Mouse (Mus musculus) limb, embryonic 13.5 days (tissue): ENCODE results near the gene Myo3b. TPM values are rescaled to one million over a fixed set of nuclear protein-coding genes. Genes with fewer than 3 reads are reported as not detected.

Experiments used
- ATAC-seq: fragments of 200-750 bp; cut with Nextera tagmentation; 2 replicates; pipeline ENCODE4 v1.8.0; 2017; ENCODE audit warnings: low read depth, moderate number of reproducible peaks, moderate TSS enrichment; ENCODE audit not compliant: low FRiP score
- H3K27ac ChIP-seq: fragments of 300-500 bp; sonication (generic); 2 replicates; pipeline ENCODE4 v1.5.1; 2015; ENCODE audit warnings: inconsistent platforms, mild to moderate bottlenecking, moderate library complexity
- H3K27me3 ChIP-seq: fragments of 300-500 bp; sonication (generic); 2 replicates; pipeline ENCODE4 v1.6.1; 2015; ENCODE audit warnings: mild to moderate bottlenecking, inconsistent platforms
- H3K36me3 ChIP-seq: fragments of 300-500 bp; sonication (generic); 2 replicates; pipeline ENCODE4 v1.6.1; 2015; ENCODE audit warnings: inconsistent platforms, mild to moderate bottlenecking, moderate library complexity
- H3K4me1 ChIP-seq: fragments of 300-500 bp; sonication (generic); 2 replicates; pipeline ENCODE4 v1.6.1; 2015; ENCODE audit warnings: inconsistent platforms
- H3K4me2 ChIP-seq: fragments of 300-500 bp; sonication (generic); replicated peaks from 2 replicates; pipeline ENCODE4 v1.6.1; 2015; ENCODE audit warnings: inconsistent platforms, mild to moderate bottlenecking, moderate library complexity
- H3K4me3 ChIP-seq: fragments of 300-500 bp; sonication (generic); 2 replicates; pipeline ENCODE4 v1.5.1; 2015; ENCODE audit warnings: moderate library complexity, mild to moderate bottlenecking, inconsistent platforms
- H3K9ac ChIP-seq: fragments of 300-500 bp; sonication (generic); 2 replicates; pipeline ENCODE4 v1.6.1; 2015; ENCODE audit warnings: mild to moderate bottlenecking, inconsistent platforms
- H3K9me3 ChIP-seq: fragments of 300-500 bp; sonication (generic); 2 replicates; pipeline ENCODE4 v1.6.1; 2016; ENCODE audit warnings: inconsistent platforms
- WGBS: fragments of 180-500 bp; shearing (Covaris S2); methylation state at CpG from one replicate; pipeline ENCODE4 v1.1.7; 2015; 5-methylcytosine and 5-hydroxymethylcytosine counted together
- polyA plus RNA-seq: library from polyadenylated mRNA; unstranded; fragments of >200 nt; fragmentation: Nextera tagmentation; extraction: Ambion mirVana; gene quantifications from 2 replicates; pipeline ENCODE4 v1.2.1, GENCODE M21; 2015

Myo3b gene
- polyA plus RNA-seq, 1 experiment from 2014 or later = not detected

- ATAC-seq = no peak
- H3K9me3 ChIP-seq = no peaks in the 10 kb centered on the region
- H3K36me3 ChIP-seq = no peaks in the 10 kb centered on the region
- no peak overlapping the region for H3K4me2 ChIP-seq
- WGBS = 75% methylated on average over 5 of the region's 5 CpGs
- H3K4me1 ChIP-seq = 0 out of 2 replicates have a peak, but pooled peaks cover 2% of the 10 kb centered on the region
- no peaks in the 10 kb centered on the region for H3K27me3 ChIP-seq
- H3K4me3 ChIP-seq = no peak overlapping the region
- no peak overlapping the region for H3K27ac ChIP-seq
- H3K9ac ChIP-seq = no peak overlapping the region
These were observed 367.9 kb downstream of the Myo3b start for GRCm38 (mm10) chr2:70406846-70407245.

DNA sequence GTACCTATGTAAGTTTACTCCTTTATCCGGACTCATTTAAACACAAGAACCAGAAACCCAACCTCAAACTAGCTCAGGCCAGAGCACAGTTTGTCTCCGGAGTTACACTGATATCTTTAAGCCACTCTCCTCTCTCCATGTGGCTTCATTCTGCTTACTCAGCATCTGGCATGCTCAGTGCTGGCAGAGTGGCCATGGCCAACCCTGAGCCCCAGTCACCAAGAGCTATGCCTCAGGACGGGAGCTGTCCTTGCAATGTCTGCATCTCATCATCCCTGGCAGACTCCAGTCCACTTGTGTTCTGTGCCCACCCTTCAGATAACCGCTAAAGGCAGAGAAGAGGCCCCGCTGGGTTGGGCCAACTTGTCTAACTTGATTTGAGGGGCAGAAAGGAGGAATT is 368.8 kb downstream of the Myo3b start:
- Histone ChIP-seq H3K36me3 (no peaks in the 10 kb centered on the region), H3K4me1 (0 out of 2 replicates have a peak, but pooled peaks cover 5% of the 10 kb centered on the region), H3K4me3 (no peak overlapping the region), H3K9me3 (no peaks in the 10 kb centered on the region), H3K4me2 (no peak overlapping the region), H3K9ac (no peak overlapping the region), H3K27ac (no peak overlapping the region), H3K27me3 (no peaks in the 10 kb centered on the region)
- ATAC-seq = no peak
- WGBS = 65% methylated on average over 5 of the region's 5 CpGs

GRCm38 (mm10) chr2:70410298-70410885 is 371.5 kb downstream of the Myo3b start:
- WGBS = 49% methylated on average over 4 of the region's 4 CpGs
- no peak overlapping the region for H3K4me3 ChIP-seq
- ATAC-seq = no peak

DNA sequence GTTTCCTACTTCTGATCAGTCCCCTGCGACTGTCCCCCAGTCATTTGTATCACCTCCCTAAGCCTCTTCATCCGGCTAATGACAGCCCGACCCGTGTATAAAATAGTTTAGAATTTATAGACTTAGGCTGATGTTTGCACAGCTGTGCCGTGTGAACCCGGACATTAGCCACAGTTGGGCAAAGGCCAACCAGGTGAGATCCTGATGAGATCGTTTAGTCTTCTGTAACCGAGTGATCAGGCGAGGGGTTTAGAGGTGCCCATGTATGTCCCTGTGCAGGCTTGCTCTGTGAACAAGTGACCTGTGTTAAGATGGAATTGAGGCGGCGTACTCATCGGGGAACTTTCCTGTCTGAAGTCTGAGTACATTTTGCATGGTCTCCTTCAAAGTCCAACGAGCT is 373.4 kb downstream of the Myo3b start:
- Histone ChIP-seq H3K27me3 (no peaks in the 10 kb centered on the region), H3K27ac (no peak overlapping the region), H3K9me3 (no peaks in the 10 kb centered on the region), H3K36me3 (no peaks in the 10 kb centered on the region), H3K4me1 (0 out of 2 replicates have a peak, but pooled peaks cover 5% of the 10 kb centered on the region), H3K4me2 (no peak overlapping the region), H3K4me3 (no peak overlapping the region), H3K9ac (no peak overlapping the region)
- WGBS = 58% methylated on average over 13 of the region's 13 CpGs
- no peak for ATAC-seq

More at GRCm38 (mm10) chr2:70410298-70410885, 371.5 kb downstream of the Myo3b start:
- H3K9me3 ChIP-seq = no peaks in the 10 kb centered on the region
- H3K27me3 ChIP-seq = no peaks in the 10 kb centered on the region
- H3K4me2 ChIP-seq = no peak overlapping the region
- H3K27ac ChIP-seq = no peak overlapping the region
- no peaks in the 10 kb centered on the region for H3K36me3 ChIP-seq
- 0 out of 2 replicates have a peak, but pooled peaks cover 5% of the 10 kb centered on the region for H3K4me1 ChIP-seq
- no peak overlapping the region for H3K9ac ChIP-seq

- H3K4me1 ChIP-seq = 0 out of 2 replicates have a peak, but pooled peaks cover 3% of the 10 kb centered on the region
- no peak overlapping the region for H3K4me2 ChIP-seq
- H3K4me3 ChIP-seq = no peak overlapping the region
- H3K9me3 ChIP-seq = no peaks in the 10 kb centered on the region
- no peaks in the 10 kb centered on the region for H3K36me3 ChIP-seq
- no peak overlapping the region for H3K9ac ChIP-seq
- H3K27ac ChIP-seq = no peak overlapping the region
- 63% methylated on average over 1 of the region's 1 CpGs for WGBS
- H3K27me3 ChIP-seq = no peaks in the 10 kb centered on the region
- ATAC-seq = no peak
These were observed 375.5 kb downstream of the Myo3b start for GRCm38 (mm10) chr2:70414386-70414785.

DNA sequence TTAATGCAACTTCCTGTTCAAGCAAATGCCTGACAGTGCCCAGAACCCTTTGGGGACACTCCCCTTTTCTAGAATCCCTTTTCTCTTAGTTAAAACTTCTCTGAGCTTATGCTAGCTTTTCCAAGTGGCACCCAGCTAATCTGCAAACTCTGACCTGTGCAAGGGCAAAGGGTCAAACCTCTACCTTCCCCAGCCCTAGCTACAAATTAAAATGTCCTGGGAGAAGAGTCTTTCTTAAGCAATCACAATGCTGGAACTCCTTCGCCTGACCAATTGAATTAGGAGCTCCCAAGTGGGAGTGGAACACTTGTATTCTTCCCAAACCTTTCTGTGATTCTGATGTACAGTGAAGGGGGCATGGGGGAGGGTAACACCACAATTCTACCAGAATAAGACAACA is 376.6 kb downstream of the Myo3b start:
- H3K27me3 ChIP-seq = no peaks in the 10 kb centered on the region
- H3K4me1 ChIP-seq = 0 out of 2 replicates have a peak, but pooled peaks cover 3% of the 10 kb centered on the region
- H3K9me3 ChIP-seq = no peaks in the 10 kb centered on the region
- no peak overlapping the region for H3K27ac ChIP-seq
- no peak overlapping the region for H3K9ac ChIP-seq
- no peak overlapping the region for H3K4me3 ChIP-seq
- ATAC-seq = no peak
- no peaks in the 10 kb centered on the region for H3K36me3 ChIP-seq
- H3K4me2 ChIP-seq = no peak overlapping the region
- WGBS = 79% methylated on average over 1 of the region's 1 CpGs

DNA sequence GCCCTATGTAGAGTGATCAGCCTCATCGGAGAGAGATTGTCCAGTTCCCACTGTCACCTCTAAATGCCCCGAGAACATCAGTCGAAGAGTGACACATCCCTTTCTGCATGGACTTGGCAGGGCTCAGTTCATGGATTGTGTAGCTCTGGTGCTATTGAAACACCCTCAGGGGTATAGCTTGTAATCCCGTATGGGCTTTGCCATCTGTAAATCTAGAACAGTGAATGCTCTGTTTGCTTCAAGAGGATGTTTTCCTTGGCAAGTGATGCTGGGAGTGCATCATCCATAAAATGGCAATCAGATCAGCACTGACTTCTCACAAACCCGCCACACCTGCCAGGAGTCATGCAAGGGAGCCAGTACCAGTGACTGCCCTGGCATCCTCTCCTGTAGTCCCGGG is 380.4 kb downstream of the Myo3b start:
- no peaks in the 10 kb centered on the region for H3K4me1 ChIP-seq
- H3K9ac ChIP-seq = no peak overlapping the region
- H3K27ac ChIP-seq = no peak overlapping the region
- WGBS = 82% methylated on average over 6 of the region's 6 CpGs
- no peak for ATAC-seq
- H3K9me3 ChIP-seq = no peaks in the 10 kb centered on the region
- H3K4me2 ChIP-seq = no peak overlapping the region
- no peaks in the 10 kb centered on the region for H3K27me3 ChIP-seq
- H3K36me3 ChIP-seq = no peaks in the 10 kb centered on the region
- no peak overlapping the region for H3K4me3 ChIP-seq

DNA sequence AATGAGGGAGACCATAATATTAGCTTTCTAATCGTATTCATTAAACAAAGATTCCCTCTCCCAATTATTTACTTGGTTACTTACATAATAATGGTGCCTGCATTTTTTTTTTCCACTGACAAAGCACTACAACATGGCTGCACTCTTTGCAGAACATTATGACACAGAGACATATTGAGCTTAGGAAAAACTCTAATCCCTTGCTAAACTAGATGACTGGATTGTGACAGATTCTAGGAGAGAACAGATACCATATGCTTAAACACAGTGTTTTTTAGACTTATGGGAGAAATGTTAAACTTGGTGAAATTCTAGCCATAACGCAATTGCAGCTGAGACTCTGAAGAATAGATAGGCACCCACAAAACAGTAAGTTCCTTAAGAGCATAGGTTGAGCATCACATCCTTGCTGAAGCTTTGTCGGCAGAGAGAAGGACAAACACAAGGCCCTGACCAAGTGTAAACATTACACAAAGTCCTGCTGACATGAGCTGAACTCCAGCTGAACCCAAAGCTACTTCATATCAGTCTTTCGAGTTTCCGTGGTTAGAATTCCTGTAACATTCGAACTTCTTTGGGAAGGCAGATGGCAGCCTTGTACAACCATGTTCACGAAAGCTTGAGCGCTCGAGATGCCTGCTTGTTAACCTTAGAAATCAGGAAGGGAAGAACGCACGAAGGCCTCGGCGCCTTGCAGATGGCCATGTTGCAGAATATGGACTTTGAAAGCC is 382.4 kb downstream of the Myo3b start:
- no peak for ATAC-seq
- Histone ChIP-seq H3K27me3 (0 out of 2 replicates have a peak, but pooled peaks cover 1% of the 10 kb centered on the region), H3K4me1 (no peaks in the 10 kb centered on the region), H3K36me3 (no peaks in the 10 kb centered on the region), H3K4me3 (no peak overlapping the region), H3K27ac (no peak overlapping the region), H3K9me3 (no peaks in the 10 kb centered on the region), H3K9ac (no peak overlapping the region), H3K4me2 (no peak overlapping the region)
- 81% methylated on average over 13 of the region's 13 CpGs for WGBS

DNA sequence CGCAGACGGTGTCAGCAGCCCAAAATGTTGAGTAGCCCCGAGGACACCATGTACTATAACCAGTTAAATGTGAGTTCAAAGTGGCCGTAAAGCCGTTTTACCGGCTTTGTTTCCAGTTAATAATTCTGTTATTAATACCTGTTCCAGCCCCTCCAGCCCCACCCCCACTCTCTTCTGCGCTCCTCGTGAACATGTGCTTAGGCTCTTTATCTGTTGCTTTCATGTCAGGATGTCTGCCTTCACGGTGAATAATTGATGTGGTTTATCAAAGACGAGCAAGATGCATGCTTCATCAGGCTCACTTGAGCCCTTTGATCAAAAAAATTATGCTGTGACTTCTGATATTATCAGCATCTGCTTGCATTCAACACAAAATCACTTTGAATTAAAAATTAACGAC is 386.7 kb downstream of the Myo3b start:
- ATAC-seq = no peak
- 37% methylated on average over 11 of the region's 11 CpGs for WGBS
- Histone ChIP-seq H3K9me3 (no peaks in the 10 kb centered on the region), H3K36me3 (no peaks in the 10 kb centered on the region), H3K27ac (no peak overlapping the region), H3K27me3 (0 out of 2 replicates have a peak, but pooled peaks cover 3% of the 10 kb centered on the region), H3K4me3 (no peak overlapping the region), H3K4me2 (no peak overlapping the region; the same call in 1 of the 2 replicates), H3K9ac (no peak overlapping the region), H3K4me1 (no peaks in the 10 kb centered on the region)

- H3K9me3 ChIP-seq = no peaks in the 10 kb centered on the region
- H3K36me3 ChIP-seq = no peaks in the 10 kb centered on the region
- H3K27ac ChIP-seq = no peak overlapping the region
- no peak overlapping the region for H3K4me3 ChIP-seq
- H3K4me1 ChIP-seq = peaks cover 18% of the 10 kb centered on the region
- H3K9ac ChIP-seq = no peak overlapping the region
- H3K27me3 ChIP-seq = peaks cover 13% of the 10 kb centered on the region
- no peak for ATAC-seq
- 4% methylated on average over 4 of the region's 4 CpGs for WGBS
- peak overlapping the region; percentile 43 for H3K4me2 ChIP-seq
These were observed 404.1 kb downstream of the Myo3b start for GRCm38 (mm10) chr2:70443035-70443434.

DNA sequence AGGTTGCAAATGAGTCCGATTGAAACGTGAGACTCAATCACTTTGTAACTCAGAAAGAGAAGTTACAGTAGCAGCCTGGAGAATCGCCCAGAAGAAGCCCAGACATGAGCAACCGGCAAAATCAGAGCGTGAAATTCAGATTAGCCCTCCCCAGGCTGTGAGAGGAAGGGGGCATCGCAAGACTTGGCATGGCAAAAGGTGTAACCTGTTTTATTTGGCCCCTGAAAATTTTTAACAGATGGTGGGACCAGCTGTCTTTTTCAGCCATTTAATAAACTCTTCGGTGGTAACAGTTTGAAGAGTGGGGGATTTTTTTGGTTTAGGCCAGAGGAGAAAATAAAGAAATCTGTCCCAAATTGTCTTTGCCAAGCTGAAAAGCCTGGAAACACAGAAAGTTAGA is 405.2 kb downstream of the Myo3b start:
- Histone ChIP-seq H3K9ac (no peak overlapping the region), H3K4me1 (peaks cover 18% of the 10 kb centered on the region), H3K27ac (no peak overlapping the region), H3K36me3 (no peaks in the 10 kb centered on the region), H3K4me2 (peak overlapping the region; percentile 43), H3K27me3 (peaks cover 13% of the 10 kb centered on the region), H3K9me3 (no peaks in the 10 kb centered on the region), H3K4me3 (peak overlapping the region; percentile 7; the same call in 1 of the 2 replicates)
- no peak for ATAC-seq
- 2% methylated on average over 7 of the region's 7 CpGs for WGBS

- peak overlapping the region; percentile 59 for H3K4me2 ChIP-seq
- WGBS = 4% methylated on average over 12 of the region's 12 CpGs
These were observed 417.3 kb downstream of the Myo3b start for GRCm38 (mm10) chr2:70456205-70456604.

More at GRCm38 (mm10) chr2:70456205-70456604, 417.3 kb downstream of the Myo3b start:
- peak overlapping the region; percentile 31 for H3K4me3 ChIP-seq
- peaks cover 5% of the 10 kb centered on the region; the same call in 1 of the 2 replicates for H3K4me1 ChIP-seq
- no peak overlapping the region for H3K9ac ChIP-seq
- no peak; the same call in 1 of the 2 replicates for ATAC-seq
- peaks cover 17% of the 10 kb centered on the region for H3K27me3 ChIP-seq
- no peaks in the 10 kb centered on the region for H3K9me3 ChIP-seq
- H3K36me3 ChIP-seq = no peaks in the 10 kb centered on the region
- H3K27ac ChIP-seq = no peak overlapping the region
